ENCODE assay signal across 19 mouse cellular contexts in genomic region chr6:48222971-48223370, GRCm38 (mm10).
DNase-seq lines count a peak whose midpoint lies in the region; TF ChIP-seq lines count a peak whose summit lies in the region.
"Had no signal": no experiment of that assay in that cellular context is flagged by ENCODE, and none has a peak within 500 bp of the region (broad histone marks: within the 10 kb centered on the region; RNA-seq: fewer than 3 reads in every experiment).

No protein-coding gene starts in this region.

- H3K9me3 ChIP-seq in CH12.LX (replicated peaks; ENCODE audit: low read length) (no peaks in the 10 kb centered on the region), MEL (replicated peaks; ENCODE audit: insufficient read depth, low read length) (no peaks in the 10 kb centered on the region)
- no peaks in the 10 kb centered on the region for H3K9me3 ChIP-seq in forebrain, embryonic 10.5 days
- H3K9me3 ChIP-seq: G1E had no signal

- no peak for TF ChIP-seq CTCF in CH12.LX (conservative IDR thresholded peaks at IDR 0.05 in 1 of 2, IDR thresholded peaks at IDR 0.05 in 1 of 2; ENCODE audit: low read depth in 2 of 2, low read length in 2 of 2)
- no peak for TF ChIP-seq CTCF in MEL (IDR thresholded peaks at IDR 0.05 in 2 of 3, conservative IDR thresholded peaks at IDR 0.05 in 1 of 3; ENCODE audit: control insufficient read depth in 1 of 3, insufficient read depth in 1 of 3, low read depth in 2 of 3, low read length in 3 of 3, poor library complexity in 1 of 3, severe bottlenecking in 1 of 3)

- TF ChIP-seq RAD21 in CH12.LX (IDR thresholded peaks at IDR 0.05; ENCODE audit: low read depth, low read length) (no peak), MEL (IDR thresholded peaks at IDR 0.05; ENCODE audit: low read depth, low read length) (no peak)

- H3K4me1 ChIP-seq in CH12.LX (ENCODE audit: control insufficient read depth in 1 of 2, insufficient read depth in 2 of 2) (no peaks in the 10 kb centered on the region), MEL (ENCODE audit: control insufficient read depth in 1 of 2, insufficient read depth in 2 of 2, low read length in 2 of 2) (peaks cover 0 to 4% of the 10 kb centered on the region in 2 experiments; a peak in 1 of 4 replicates)
- H3K4me1 ChIP-seq in forebrain, embryonic 10.5 days = no peaks in the 10 kb centered on the region

- no peak overlapping the region for H3K4me3 ChIP-seq in CH12.LX (replicated peaks in 1 of 3; ENCODE audit: low read depth in 2 of 3, low read length in 2 of 3, poor library complexity in 1 of 3)
- no peak overlapping the region for H3K4me3 ChIP-seq in MEL (ENCODE audit: control insufficient read depth in 1 of 2, insufficient read depth in 1 of 2, low read depth in 2 of 2, low read length in 2 of 2)
- no peak overlapping the region for H3K4me3 ChIP-seq in forebrain, embryonic 10.5 days

- H3K79me2 ChIP-seq in CH12.LX (replicated peaks; ENCODE audit: control insufficient read depth, extremely low read depth, insufficient read depth, poor library complexity, severe bottlenecking) = no peaks in the 10 kb centered on the region
- H3K79me2 ChIP-seq in MEL (ENCODE audit: control insufficient read depth, insufficient read depth, low read length, poor library complexity) = no peaks in the 10 kb centered on the region

- dilution Hi-C loops in CH12.LX (cut with MboI; ENCODE audit: extremely low pct_ligation_motif_present, extremely low pct_unique_long_range_greater_than_20kb, low sequenced_read_pairs) = no loop called here

- no peak overlapping the region for H3K9ac ChIP-seq in CH12.LX (ENCODE audit: insufficient read depth, low read depth)
- H3K9ac ChIP-seq in MEL (ENCODE audit: control insufficient read depth, low read depth, low read length, poor library complexity, severe bottlenecking) = no peak overlapping the region

- H3K4me2 ChIP-seq in CH12.LX (ENCODE audit: insufficient read depth, low read depth, poor library complexity, severe bottlenecking) = no peak overlapping the region

- in situ Hi-C loops in CH12.LX (cut with MboI; ENCODE audit: low pct_ligation_motif_present, low pct_unique_long_range_greater_than_20kb, low sequenced_read_pairs) = no loop called here

- H3K27me3 ChIP-seq in CH12.LX (replicated peaks) (no peaks in the 10 kb centered on the region), MEL (ENCODE audit: control insufficient read depth in 1 of 2, insufficient read depth in 2 of 2, low read length in 2 of 2) (no peaks in the 10 kb centered on the region)
- no peaks in the 10 kb centered on the region for H3K27me3 ChIP-seq in forebrain, embryonic 10.5 days (ENCODE audit: poor library complexity, severe bottlenecking)

- H3K36me3 ChIP-seq in CH12.LX (replicated peaks in 1 of 2; ENCODE audit: control insufficient read depth in 1 of 2, insufficient read depth in 1 of 2, low read length in 1 of 2) (no peaks in the 10 kb centered on the region), MEL (ENCODE audit: control insufficient read depth in 1 of 2, insufficient read depth in 2 of 2, low read length in 2 of 2) (no peaks in the 10 kb centered on the region)
- no peaks in the 10 kb centered on the region for H3K36me3 ChIP-seq in forebrain, embryonic 10.5 days (replicated peaks)
- H3K36me3 ChIP-seq: G1E had no signal

- no peak for TF ChIP-seq POLR2A in CH12.LX (IDR thresholded peaks at IDR 0.05; ENCODE audit: low read depth, low read length)
- TF ChIP-seq POLR2A in MEL (IDR thresholded peaks at IDR 0.05; ENCODE audit: control insufficient read depth in 1 of 2, insufficient read depth in 1 of 2, low read depth in 1 of 2, low read length in 2 of 2, poor library complexity in 1 of 2) = no peak

- TF ChIP-seq EP300 in CH12.LX (IDR thresholded peaks at IDR 0.05; ENCODE audit: low read length) (no peak), MEL (IDR thresholded peaks at IDR 0.05; ENCODE audit: low read depth in 1 of 2, low read length in 2 of 2) (no peak)

- H3K27ac ChIP-seq in CH12.LX (ENCODE audit: insufficient read depth, low read depth) = no peak overlapping the region
- H3K27ac ChIP-seq in MEL (ENCODE audit: control insufficient read depth, low read depth, low read length) = no peak overlapping the region
- no peak overlapping the region for H3K27ac ChIP-seq in forebrain, embryonic 10.5 days

- DNase-seq in testis, postnatal 14 days (ENCODE audit: low spot score) = peak; percentile 1
- DNase-seq in testis, postnatal 10 days (ENCODE audit: low spot score) = no peak
- DNase-seq in CH12.LX (ENCODE audit: extremely low read depth) (no peak), MEL (ENCODE audit: low read depth, low spot score) (no peak)
- no peak for DNase-seq in forebrain, embryonic 10.5 days (ENCODE audit: extremely low spot score, low spot score)
- no peak for DNase-seq in frontal cortex, postnatal 10 days (ENCODE audit: low spot score in 2 of 2)
- DNase-seq: adrenal gland, adult 2 months; adrenal gland, adult 8-10 months; adrenal gland, postnatal 10 days; adrenal gland, postnatal 14 days; adrenal gland, postnatal 25 days; adrenal gland, postnatal 36 days; B cell, adult 2 months; cerebellum, adult 11 months; cerebellum, adult 11-12 months; cerebellum, adult 18-20 months; cerebellum, adult 2 months; cerebellum, adult 8-10 months had no signal

TF ChIP-seq in CH12.LX, 34 proteins besides CTCF, POLR2A, EP300 and RAD21:
- TF ChIP-seq SIN3A (IDR thresholded peaks at IDR 0.05; ENCODE audit: low read length) (no peak), GABPA (IDR thresholded peaks at IDR 0.05; ENCODE audit: insufficient replicate concordance, low read depth, low read length) (no peak), JUND (conservative IDR thresholded peaks at IDR 0.05; ENCODE audit: low read depth, low read length) (no peak), TBP (conservative IDR thresholded peaks at IDR 0.05; ENCODE audit: low read depth, low read length) (peak; percentile 79)

TF ChIP-seq in MEL, 35 proteins besides CTCF, POLR2A, EP300 and RAD21:
- peak; percentile 86 for TF ChIP-seq TBP (IDR thresholded peaks at IDR 0.05; ENCODE audit: low read depth, low read length)
- TF ChIP-seq RCOR1 (IDR thresholded peaks at IDR 0.05; ENCODE audit: low read depth, low read length) = no peak
- TF ChIP-seq BHLHE40 (IDR thresholded peaks at IDR 0.05; ENCODE audit: borderline replicate concordance, low read depth, low read length) = no peak
